Mouse (Mus musculus): ENCODE results near the gene Cbfb. TPM values are rescaled to one million over a fixed set of nuclear protein-coding genes. Genes with fewer than 3 reads are reported as not detected.

Gene Cbfb
- polyA plus RNA-seq, 1 experiment from 2014 or later, result 34.2 TPM

DNA sequence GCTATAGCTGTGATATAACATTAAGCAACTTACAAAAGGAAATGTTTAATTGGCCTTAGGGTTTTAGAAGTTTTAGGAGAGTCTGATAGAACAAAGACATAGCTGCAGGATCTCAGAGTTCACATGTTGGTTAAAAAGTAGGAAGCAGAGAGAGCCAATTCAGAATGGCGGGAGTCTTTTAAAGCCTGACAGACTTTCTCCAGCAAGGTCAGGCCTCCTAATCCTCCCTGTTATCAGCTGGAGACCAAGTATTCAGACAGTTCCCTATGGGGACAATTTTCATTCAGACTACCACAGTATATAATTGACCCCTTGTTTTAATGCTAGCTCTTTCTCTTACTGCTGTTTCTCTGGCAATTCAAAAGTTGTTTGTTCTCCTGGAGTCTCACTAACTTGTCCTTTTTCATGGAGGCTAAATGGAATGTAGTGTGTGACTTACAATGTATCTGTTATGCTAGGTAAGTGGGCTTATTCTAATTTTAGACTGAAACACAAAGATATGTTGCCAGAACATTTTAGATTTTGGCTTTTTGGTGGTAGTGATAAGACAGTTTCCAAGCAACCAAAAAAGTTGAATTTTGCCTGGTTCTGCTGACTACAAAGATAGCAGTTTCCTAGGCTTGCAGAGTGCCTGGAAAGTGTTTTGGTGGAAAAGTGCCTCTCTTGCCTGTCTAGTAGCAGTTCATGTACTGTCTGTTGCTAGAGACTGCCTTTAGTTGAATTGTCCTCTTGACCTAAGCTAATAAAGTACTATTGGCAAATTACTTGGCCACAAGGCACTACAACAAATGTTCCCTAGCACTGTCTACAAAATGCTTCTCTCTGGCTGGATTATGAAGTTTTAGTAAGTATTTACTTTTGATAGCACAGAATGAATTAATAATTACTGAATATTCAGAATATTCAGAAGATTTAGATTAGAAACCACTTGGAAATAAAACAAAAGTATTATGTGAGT lies 39.0 kb downstream of the Cbfb start:
- 39% methylated on average over 1 of the region's 1 CpGs for WGBS

DNA sequence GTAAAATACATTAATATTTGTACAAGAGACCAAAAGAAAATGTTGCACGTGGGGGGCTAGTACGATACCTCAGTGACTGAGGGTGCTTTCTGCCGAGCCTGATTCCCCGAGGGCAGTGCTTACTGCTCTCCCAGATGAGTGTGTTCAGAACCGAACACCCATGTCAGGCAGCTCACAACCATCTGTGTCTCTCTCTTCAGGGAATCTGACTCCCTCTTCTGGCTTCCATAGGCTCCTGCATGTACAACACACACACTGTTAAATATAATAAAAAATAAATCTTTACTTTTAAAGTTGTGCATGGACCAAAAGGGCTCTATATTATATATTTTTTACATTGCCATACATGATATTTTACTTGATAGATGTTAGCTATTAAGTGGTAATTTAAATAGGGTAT lies 43.6 kb downstream of the Cbfb start:
- Histone ChIP-seq H3K27me3 (replicated peaks; ENCODE audit: control insufficient read depth, insufficient read depth, low read length) (no peaks in the 10 kb centered on the region), H3K9ac (replicated peaks; ENCODE audit: low read depth, low read length) (no peak overlapping the region), H3K36me3 (ENCODE audit: control insufficient read depth, insufficient read depth) (no peaks in the 10 kb centered on the region), H3K4me2 (ENCODE audit: low read length) (no peak overlapping the region), H3K27ac (ENCODE audit: low read length) (no peak overlapping the region), H3K9me3 (ENCODE audit: control insufficient read depth, low read length) (no peaks in the 10 kb centered on the region), H3K4me1 (replicated peaks; ENCODE audit: control insufficient read depth, insufficient read depth, low read length) (no peaks in the 10 kb centered on the region), H3K4me3 (replicated peaks; ENCODE audit: low read length) (no peak overlapping the region)
- ATAC-seq, result no peak
- 90% methylated on average over 5 of the region's 5 CpGs for WGBS

More for the DNA sequence above, 39.0 kb downstream of the Cbfb start:
- Histone ChIP-seq H3K36me3 (ENCODE audit: control insufficient read depth, insufficient read depth) (no peaks in the 10 kb centered on the region), H3K4me2 (ENCODE audit: low read length) (no peak overlapping the region), H3K4me1 (replicated peaks; ENCODE audit: control insufficient read depth, insufficient read depth, low read length) (no peaks in the 10 kb centered on the region), H3K9ac (replicated peaks; ENCODE audit: low read depth, low read length) (no peak overlapping the region), H3K4me3 (replicated peaks; ENCODE audit: low read length) (no peak overlapping the region), H3K27ac (ENCODE audit: low read length) (no peak overlapping the region), H3K27me3 (replicated peaks; ENCODE audit: control insufficient read depth, insufficient read depth, low read length) (no peaks in the 10 kb centered on the region), H3K9me3 (ENCODE audit: control insufficient read depth, low read length) (no peaks in the 10 kb centered on the region)
- ATAC-seq, result no peak

DNA sequence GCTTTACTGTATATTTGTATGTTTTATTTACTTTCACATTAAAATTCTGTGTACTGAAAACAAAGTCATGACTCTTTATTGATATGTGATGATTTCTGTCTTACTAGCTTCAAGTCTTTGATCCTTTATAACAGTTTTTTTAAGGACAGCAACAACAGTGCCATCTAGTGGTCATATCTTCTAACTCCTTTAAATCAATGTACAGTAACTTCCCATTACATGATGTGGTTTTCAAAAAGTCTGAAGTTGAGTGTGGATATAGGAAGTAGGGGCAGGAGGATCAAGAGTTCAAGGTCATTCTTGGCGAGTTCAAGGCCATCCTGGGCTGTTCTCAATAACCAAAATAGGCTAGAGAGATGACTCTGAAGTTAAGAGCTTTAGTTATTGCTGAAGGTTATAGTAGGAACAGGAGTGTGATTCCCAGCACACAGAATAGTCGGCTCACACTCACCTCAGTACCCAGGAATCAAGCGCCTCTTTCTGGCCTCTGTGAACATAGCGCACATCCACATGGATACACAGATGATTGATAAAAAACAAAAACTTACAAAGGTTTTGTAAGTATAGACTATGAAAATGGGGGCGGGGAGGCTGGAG lies 47.5 kb downstream of the Cbfb start:
- Histone ChIP-seq H3K4me2 (ENCODE audit: low read length) (no peak overlapping the region), H3K4me3 (replicated peaks; ENCODE audit: low read length) (no peak overlapping the region), H3K9ac (replicated peaks; ENCODE audit: low read depth, low read length) (no peak overlapping the region), H3K36me3 (ENCODE audit: control insufficient read depth, insufficient read depth) (no peaks in the 10 kb centered on the region), H3K9me3 (ENCODE audit: control insufficient read depth, low read length) (no peaks in the 10 kb centered on the region), H3K27me3 (replicated peaks; ENCODE audit: control insufficient read depth, insufficient read depth, low read length) (no peaks in the 10 kb centered on the region), H3K4me1 (replicated peaks; ENCODE audit: control insufficient read depth, insufficient read depth, low read length) (no peaks in the 10 kb centered on the region), H3K27ac (ENCODE audit: low read length) (no peak overlapping the region)
- WGBS, result 83% methylated on average over 5 of the region's 5 CpGs
- peak; percentile 36; the same call in 1 of the 2 replicates for ATAC-seq

DNA sequence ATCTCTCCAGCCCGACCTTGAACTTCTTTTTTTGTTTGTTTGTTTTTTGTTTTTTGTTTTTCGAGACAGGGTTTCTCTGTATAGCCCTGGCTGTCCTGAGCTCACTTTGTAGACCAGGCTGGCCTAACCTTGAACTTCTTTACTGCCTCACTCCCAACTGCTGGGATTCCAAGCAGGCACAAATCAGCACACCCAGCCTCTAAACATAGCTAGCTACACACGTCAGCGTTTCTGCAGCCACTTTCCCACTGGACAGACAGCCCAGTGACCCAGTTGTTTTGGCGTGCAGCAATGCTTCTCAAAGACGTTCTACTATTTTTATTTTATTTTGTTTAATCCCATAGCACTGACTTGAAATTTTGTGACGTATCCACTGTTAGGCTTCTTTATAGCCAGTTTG lies 53.4 kb downstream of the Cbfb start:
- no peak overlapping the region for H3K4me3 ChIP-seq (replicated peaks; ENCODE audit: low read length)
- H3K4me2 ChIP-seq (ENCODE audit: low read length), result no peak overlapping the region
- H3K4me1 ChIP-seq (replicated peaks; ENCODE audit: control insufficient read depth, insufficient read depth, low read length), result peaks cover 17% of the 10 kb centered on the region
- 79% methylated on average over 7 of the region's 7 CpGs for WGBS
- no peak overlapping the region for H3K9ac ChIP-seq (replicated peaks; ENCODE audit: low read depth, low read length)
- H3K27me3 ChIP-seq (replicated peaks; ENCODE audit: control insufficient read depth, insufficient read depth, low read length), result no peaks in the 10 kb centered on the region
- no peak for ATAC-seq
- H3K27ac ChIP-seq (ENCODE audit: low read length), result no peak overlapping the region
- H3K9me3 ChIP-seq (ENCODE audit: control insufficient read depth, low read length), result no peaks in the 10 kb centered on the region
- H3K36me3 ChIP-seq (ENCODE audit: control insufficient read depth, insufficient read depth), result no peaks in the 10 kb centered on the region

DNA sequence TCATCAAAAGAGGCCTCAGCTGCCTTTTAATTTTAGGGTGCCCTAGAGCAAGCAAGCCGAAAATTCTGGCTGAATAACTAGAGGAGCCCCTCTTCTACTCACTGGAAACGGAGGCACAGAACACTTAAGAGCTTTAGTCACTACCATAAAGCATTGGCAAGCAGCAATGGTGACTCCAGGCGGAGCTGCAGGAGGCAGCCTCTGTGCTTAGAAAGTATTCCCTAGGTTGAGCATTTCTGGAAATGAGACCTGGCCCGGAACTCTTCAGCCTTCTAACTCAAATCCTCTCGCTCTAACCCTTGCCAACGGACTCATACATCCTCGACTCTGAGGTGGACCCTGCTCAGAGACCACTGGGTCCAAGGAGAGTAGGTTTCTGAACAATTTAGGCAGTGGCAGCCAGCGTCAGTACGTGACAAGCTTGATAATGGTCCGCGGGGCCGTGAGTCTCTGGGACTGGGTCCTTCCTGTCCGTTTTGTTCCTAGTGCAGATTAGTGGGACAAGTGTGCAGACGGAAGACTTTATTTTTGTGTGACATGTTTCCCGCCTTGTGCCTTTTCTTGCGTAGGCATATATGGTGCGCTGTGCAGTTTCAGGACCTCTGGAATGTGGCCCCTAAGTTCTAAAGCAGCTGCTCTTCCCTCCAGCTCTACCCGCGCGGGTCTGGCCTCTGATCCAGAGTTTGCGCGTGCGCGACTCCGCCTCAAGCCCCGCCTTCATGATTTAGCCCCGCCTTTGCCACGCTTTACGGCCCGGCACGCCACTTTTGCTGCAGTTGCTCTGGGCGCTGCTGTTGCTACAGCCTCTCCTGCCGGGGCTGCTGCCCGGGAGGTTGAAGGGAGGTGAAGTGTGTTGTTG lies 54.2 kb downstream of the Cbfb start, which contains the start of gene D230025D16Rik:
Gene D230025D16Rik, plus strand, starts transcription at position 733 of the 859 bp plus-strand sequence.
- Histone ChIP-seq H3K9ac (replicated peaks; ENCODE audit: low read depth, low read length) (peak within 1 kb of the TSS; percentile 77), H3K4me3 (replicated peaks; ENCODE audit: low read length) (peak within 1 kb of the TSS; percentile 66), H3K9me3 (ENCODE audit: control insufficient read depth, low read length) (no peaks in the 10 kb centered on the region), H3K36me3 (ENCODE audit: control insufficient read depth, insufficient read depth) (no peaks in the 10 kb centered on the region), H3K4me2 (ENCODE audit: low read length) (peak within 1 kb of the TSS; percentile 90), H3K27ac (ENCODE audit: low read length) (peak within 1 kb of the TSS; percentile 39), H3K27me3 (replicated peaks; ENCODE audit: control insufficient read depth, insufficient read depth, low read length) (no peaks in the 10 kb centered on the region), H3K4me1 (replicated peaks; ENCODE audit: control insufficient read depth, insufficient read depth, low read length) (peaks cover 17% of the 10 kb centered on the region)
- 1% methylated on average over 34 of the region's 34 CpGs for WGBS
- peak; percentile 95 for ATAC-seq

DNA sequence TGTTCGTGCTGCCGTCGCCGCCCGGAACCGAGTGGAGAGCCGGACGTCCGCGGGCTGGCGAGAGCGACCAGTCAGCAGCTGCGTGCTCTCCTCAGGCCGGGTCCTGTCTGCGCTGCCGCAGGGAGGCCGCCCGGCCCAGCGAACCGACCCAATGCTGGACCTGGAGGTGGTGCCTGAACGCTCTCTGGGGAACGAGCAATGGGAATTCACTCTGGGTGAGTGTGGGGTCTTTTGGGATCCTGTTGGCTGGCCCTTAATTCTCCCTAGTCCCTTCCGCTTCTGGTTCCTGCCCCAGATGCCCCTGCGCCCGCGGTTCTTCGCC lies 54.8 kb downstream of the Cbfb start:
- no peaks in the 10 kb centered on the region for H3K9me3 ChIP-seq (ENCODE audit: control insufficient read depth, low read length)
- H3K4me1 ChIP-seq (replicated peaks; ENCODE audit: control insufficient read depth, insufficient read depth, low read length), result peaks cover 17% of the 10 kb centered on the region
- no peak; the same call in 1 of the 2 replicates for ATAC-seq
- H3K9ac ChIP-seq (replicated peaks; ENCODE audit: low read depth, low read length), result peak overlapping the region; percentile 77
- under 1% methylated on average over 27 of the region's 27 CpGs for WGBS
- H3K36me3 ChIP-seq (ENCODE audit: control insufficient read depth, insufficient read depth), result no peaks in the 10 kb centered on the region
- H3K27me3 ChIP-seq (replicated peaks; ENCODE audit: control insufficient read depth, insufficient read depth, low read length), result no peaks in the 10 kb centered on the region
- H3K4me3 ChIP-seq (replicated peaks; ENCODE audit: low read length), result peak overlapping the region; percentile 66
- peak overlapping the region; percentile 90 for H3K4me2 ChIP-seq (ENCODE audit: low read length)
- H3K27ac ChIP-seq (ENCODE audit: low read length), result peak overlapping the region; percentile 37

DNA sequence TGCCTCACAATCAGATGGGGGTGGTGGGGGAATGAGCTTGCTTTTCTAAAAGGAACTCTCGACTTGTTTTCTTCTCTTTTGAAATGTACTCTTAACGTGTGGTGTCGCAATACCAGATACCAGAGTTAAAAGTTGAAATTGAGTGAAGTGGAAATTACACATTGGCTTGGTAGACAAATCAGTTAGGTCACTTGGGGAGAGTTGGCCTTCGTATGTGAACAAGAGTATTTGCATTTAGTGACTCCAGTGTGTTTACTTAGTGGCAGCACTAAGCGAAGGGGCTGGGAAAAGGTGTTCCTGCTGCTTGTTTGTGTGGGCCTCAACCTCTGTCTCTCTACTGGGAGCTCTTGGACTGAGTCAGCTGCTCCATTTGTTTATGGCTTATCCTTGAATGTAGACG lies 55.4 kb downstream of the Cbfb start:
- H3K36me3 ChIP-seq (ENCODE audit: control insufficient read depth, insufficient read depth), result no peaks in the 10 kb centered on the region
- peak overlapping the region; percentile 90 for H3K4me2 ChIP-seq (ENCODE audit: low read length)
- H3K4me1 ChIP-seq (replicated peaks; ENCODE audit: control insufficient read depth, insufficient read depth, low read length), result peaks cover 17% of the 10 kb centered on the region
- H3K9ac ChIP-seq (replicated peaks; ENCODE audit: low read depth, low read length), result peak overlapping the region; percentile 77
- no peak for ATAC-seq
- no peak overlapping the region for H3K27ac ChIP-seq (ENCODE audit: low read length)
- peak overlapping the region; percentile 66 for H3K4me3 ChIP-seq (replicated peaks; ENCODE audit: low read length)
- H3K27me3 ChIP-seq (replicated peaks; ENCODE audit: control insufficient read depth, insufficient read depth, low read length), result no peaks in the 10 kb centered on the region
- WGBS, result 38% methylated on average over 6 of the region's 6 CpGs
- H3K9me3 ChIP-seq (ENCODE audit: control insufficient read depth, low read length), result no peaks in the 10 kb centered on the region

DNA sequence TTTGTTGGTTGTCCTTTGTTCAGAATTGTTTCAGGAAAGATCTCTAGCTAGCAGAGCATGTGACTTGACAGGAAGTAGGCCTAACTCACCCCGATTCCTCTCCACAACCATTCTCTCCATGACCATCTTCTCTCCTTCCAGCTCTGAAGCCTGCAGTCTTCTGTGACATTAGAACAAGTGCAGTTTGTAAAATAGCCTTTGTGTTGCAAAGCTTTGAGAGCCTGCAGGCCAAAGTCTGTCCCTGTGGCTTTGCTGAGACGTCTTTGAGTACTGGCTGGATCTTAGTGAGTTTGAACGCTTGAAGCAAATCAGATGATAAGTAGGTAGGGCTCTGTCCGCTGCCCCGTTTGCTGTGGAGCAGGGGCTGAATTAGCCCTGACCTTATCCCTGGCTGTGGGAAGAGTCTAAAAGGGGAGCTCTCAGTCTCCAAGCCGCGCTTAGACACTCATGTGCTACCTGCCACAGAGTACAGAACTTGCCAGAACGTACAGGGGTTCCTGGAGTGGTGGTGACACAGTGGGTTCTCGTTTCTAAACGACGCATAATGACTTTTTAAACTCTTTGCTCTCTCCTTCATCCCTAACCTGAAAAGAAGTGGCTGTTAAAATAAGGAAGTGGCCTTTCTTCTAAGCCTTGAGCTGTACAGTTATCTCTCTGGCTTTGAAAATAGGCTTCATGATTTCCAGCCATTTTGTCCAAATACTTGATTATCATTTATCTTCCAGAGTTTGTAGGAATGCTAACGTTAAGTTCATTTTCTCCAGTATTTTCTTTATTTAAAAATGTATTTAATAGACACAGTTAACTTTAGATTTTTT lies 61.2 kb downstream of the Cbfb start:
- H3K4me2 ChIP-seq (ENCODE audit: low read length), result no peak overlapping the region
- 88% methylated on average over 12 of the region's 12 CpGs for WGBS
- H3K27ac ChIP-seq (ENCODE audit: low read length), result no peak overlapping the region
- H3K4me3 ChIP-seq (replicated peaks; ENCODE audit: low read length), result no peak overlapping the region
- no peak overlapping the region for H3K9ac ChIP-seq (replicated peaks; ENCODE audit: low read depth, low read length)
- no peaks in the 10 kb centered on the region for H3K4me1 ChIP-seq (replicated peaks; ENCODE audit: control insufficient read depth, insufficient read depth, low read length)
- H3K27me3 ChIP-seq (replicated peaks; ENCODE audit: control insufficient read depth, insufficient read depth, low read length), result no peaks in the 10 kb centered on the region
- no peak for ATAC-seq
- no peaks in the 10 kb centered on the region for H3K9me3 ChIP-seq (ENCODE audit: control insufficient read depth, low read length)
- H3K36me3 ChIP-seq (ENCODE audit: control insufficient read depth, insufficient read depth), result 0 out of 2 replicates have a peak, but pooled peaks cover 3% of the 10 kb centered on the region
